Mouse (Mus musculus): Measurements from ENCODE around the gene Cacng5.

Gene Cacng5

GRCm38 (mm10) chr11:107914634-107915226 is at the start of gene Cacng5:
Cacng5 (minus strand) TSS chr11:107915055.
- DNase-seq (ENCODE audit: low spot score in 2 of 2): no peak

GRCm38 (mm10) chr11:107957566-107958350 is 42.9 kb upstream of the Cacng5 start:
- DNase-seq (ENCODE audit: low spot score in 2 of 2): no peak

GRCm38 (mm10) chr11:107955191-107956062 is 40.6 kb upstream of the Cacng5 start:
- DNase-seq (ENCODE audit: low spot score in 2 of 2): no peak

- peak; percentile 13 to 24 for DNase-seq (ENCODE audit: low spot score in 2 of 2)
Measured at GRCm38 (mm10) chr11:107951431-107951830, 36.6 kb upstream of the Cacng5 start.

GRCm38 (mm10) chr11:107950658-107951057 is 35.8 kb upstream of the Cacng5 start:
- DNase-seq (ENCODE audit: low spot score in 2 of 2): no peak

- peak; percentile 22 to 46 for DNase-seq (ENCODE audit: low spot score in 2 of 2)
Measured at GRCm38 (mm10) chr11:107950211-107950610, 35.4 kb upstream of the Cacng5 start.

GRCm38 (mm10) chr11:107947951-107948350 is 33.1 kb upstream of the Cacng5 start:
- no peak for DNase-seq (ENCODE audit: low spot score in 2 of 2)

- no peak for DNase-seq (ENCODE audit: low spot score in 2 of 2)
Measured at GRCm38 (mm10) chr11:107946823-107947222, 32.0 kb upstream of the Cacng5 start.

- DNase-seq (ENCODE audit: low spot score in 2 of 2): no peak
Measured at GRCm38 (mm10) chr11:107936929-107937328, 22.1 kb upstream of the Cacng5 start.

GRCm38 (mm10) chr11:107931721-107932120 is 16.9 kb upstream of the Cacng5 start:
- no peak for DNase-seq (ENCODE audit: low spot score in 2 of 2)

GRCm38 (mm10) chr11:107931288-107931687 is 16.4 kb upstream of the Cacng5 start:
- no peak for DNase-seq (ENCODE audit: low spot score in 2 of 2)

- DNase-seq (ENCODE audit: low spot score in 2 of 2): no peak
Measured at GRCm38 (mm10) chr11:107929712-107930111, 14.9 kb upstream of the Cacng5 start.

- DNase-seq (ENCODE audit: low spot score in 2 of 2): no peak
Measured at GRCm38 (mm10) chr11:107919852-107920508, 5.1 kb upstream of the Cacng5 start.

- no peak for DNase-seq (ENCODE audit: low spot score in 2 of 2)
Measured at GRCm38 (mm10) chr11:107917721-107918235, 2.9 kb upstream of the Cacng5 start.

- no peak for DNase-seq (ENCODE audit: low spot score in 2 of 2)
Measured at GRCm38 (mm10) chr11:107913317-107913716, 1.5 kb downstream of the Cacng5 start.

GRCm38 (mm10) chr11:107905364-107905763 is 9.5 kb downstream of the Cacng5 start:
- no peak for DNase-seq (ENCODE audit: low spot score in 2 of 2)

- DNase-seq (ENCODE audit: low spot score in 2 of 2): peak; percentile 32 to 37
Measured at GRCm38 (mm10) chr11:107903966-107904605, 10.8 kb downstream of the Cacng5 start.

GRCm38 (mm10) chr11:107900470-107900869 is 14.4 kb downstream of the Cacng5 start:
- DNase-seq (ENCODE audit: low spot score in 2 of 2): no peak

GRCm38 (mm10) chr11:107898698-107899097 is 16.2 kb downstream of the Cacng5 start:
- DNase-seq (ENCODE audit: low spot score in 2 of 2): no peak

GRCm38 (mm10) chr11:107895635-107896034 is 19.2 kb downstream of the Cacng5 start:
- DNase-seq (ENCODE audit: low spot score in 2 of 2): no peak

GRCm38 (mm10) chr11:107891377-107891776 is 23.5 kb downstream of the Cacng5 start:
- DNase-seq (ENCODE audit: low spot score in 2 of 2): no peak

All from heart, adult 9 months (tissue).